Mouse (Mus musculus) T-helper 1 cell (primary cell): ENCODE measurements around the gene Pappa.

Experiments
- in situ Hi-C: fragments of 300-600 bp; cut with MboI, MseI; formaldehyde crosslinking; loops from one replicate; pipeline ENCODE4 v1.15.1; 2025; ENCODE audit warnings: high pct_unique_total_duplicates

Gene Pappa

DNA sequence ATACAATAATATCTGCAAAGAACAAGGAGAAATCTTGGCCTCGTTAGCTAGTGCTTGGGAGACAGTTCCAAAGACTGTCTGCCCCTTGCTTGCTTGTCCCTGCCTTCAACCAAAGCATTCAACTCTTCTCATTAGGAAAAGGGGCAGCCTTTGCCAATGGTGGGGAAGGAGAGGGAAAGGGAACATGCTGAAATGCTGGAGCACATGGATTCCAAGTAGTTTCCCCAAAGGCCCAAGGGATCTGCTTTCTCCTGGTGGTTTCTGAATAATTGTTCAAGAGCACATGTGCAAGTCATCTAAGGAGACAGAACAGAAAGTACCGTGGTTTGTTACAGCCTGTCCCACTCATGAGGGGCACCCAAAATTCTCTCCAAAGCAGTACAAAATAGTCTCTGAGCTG is 146.0 kb downstream of the Pappa start:
- in situ Hi-C loops, result no loop called here

DNA sequence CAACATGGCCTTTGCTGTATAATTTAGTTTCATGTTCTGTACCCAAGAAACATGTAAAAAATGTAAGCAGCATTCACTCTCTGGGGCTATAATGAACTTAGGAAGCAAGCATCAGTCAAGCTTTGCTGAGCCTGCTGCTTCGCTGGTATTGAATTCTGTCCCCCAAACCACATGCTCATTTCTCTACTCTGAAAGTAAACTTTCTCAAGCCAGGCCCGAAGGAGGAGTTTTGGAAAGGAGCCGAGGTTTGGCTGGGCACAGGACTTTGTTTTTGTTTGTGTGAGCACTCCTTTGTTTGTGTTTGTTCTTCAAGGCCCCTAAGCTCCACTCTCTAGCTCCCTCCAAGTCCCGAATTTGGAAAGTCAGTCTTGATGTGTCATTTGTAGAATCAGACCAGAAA is 148.3 kb downstream of the Pappa start:
- in situ Hi-C loops, result no loop called here

DNA sequence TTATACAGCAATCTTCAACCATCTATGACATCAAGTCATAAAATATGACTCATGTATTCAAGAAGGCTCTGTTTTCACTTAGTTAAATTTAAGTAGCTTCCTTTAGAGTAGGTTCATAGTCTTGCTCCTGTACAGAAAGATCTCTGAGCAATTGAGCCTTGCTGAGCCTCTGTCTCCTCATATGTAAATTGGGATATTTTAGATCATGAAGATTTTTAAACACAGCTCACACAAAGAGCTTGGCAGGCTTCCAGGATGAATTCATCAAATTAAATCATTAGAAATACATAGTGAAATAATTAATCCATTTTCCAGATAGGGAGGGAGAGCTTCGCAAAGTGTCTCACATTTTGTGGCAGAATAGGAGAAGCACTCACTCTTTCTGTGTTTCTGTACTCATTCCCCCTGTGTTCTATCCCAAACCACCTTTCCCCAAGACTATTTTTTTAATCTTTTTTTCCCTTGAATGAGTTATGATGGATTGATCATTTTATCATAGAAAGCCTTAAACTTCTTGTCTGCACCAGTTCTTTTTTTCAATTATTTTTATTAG is 149.4 kb downstream of the Pappa start:
- in situ Hi-C loops, result no loop called here

DNA sequence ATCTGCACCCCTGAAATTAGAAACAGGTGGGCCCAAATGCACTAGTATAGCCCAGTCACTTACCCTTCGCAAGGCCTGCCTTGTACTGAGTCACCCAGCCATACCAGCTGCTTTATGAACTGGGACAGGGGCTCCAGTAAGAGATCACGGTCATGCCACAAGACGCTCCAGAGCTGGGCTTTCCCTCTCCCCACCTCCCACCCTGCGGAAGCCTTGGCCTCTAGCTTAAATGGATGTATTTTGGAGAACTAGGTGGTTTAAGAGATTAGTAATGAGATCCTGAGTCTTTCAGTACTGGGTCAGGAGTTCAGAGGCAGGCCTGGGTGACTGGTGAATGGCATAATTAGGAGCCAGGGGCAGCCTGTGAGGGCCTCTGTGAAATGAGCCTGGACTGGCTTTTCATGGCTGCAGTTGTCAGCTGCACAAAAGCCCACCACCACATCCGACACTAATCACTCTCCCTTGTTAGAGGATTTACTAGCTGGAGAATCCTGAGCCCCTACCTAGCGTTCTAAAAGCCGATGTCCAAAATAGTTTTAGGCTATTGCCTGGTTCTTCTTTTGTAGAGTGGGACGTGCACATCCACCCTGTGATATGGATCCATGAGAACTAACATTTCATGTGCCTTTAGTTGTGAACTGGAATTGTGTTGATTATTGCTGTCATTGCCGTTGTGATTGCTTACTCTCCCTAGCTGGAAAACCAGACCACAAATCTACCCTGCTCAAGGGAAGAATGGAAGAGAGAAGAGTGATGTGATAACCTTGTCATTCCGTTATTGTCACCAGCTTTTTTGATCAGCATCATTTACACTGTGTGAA is 154.7 kb downstream of the Pappa start:
- in situ Hi-C loops, result no loop called here

DNA sequence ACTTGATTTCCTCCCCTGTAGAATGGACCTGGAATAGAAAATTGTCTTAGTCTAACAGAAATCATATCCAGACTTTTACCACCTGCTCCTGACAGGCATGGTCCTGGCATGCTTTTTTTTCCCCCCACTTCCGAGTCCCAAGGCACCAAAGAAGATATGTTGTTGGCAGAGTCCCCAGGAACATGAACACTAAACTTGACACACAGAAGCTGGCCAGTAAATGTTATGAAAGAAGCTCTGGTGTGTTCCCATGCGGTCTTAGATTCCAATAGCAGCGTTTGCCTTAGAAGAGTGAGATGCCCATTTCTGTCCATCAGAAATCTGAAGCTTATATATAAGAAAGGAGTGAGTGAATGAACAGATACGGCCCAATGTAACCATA is 155.3 kb downstream of the Pappa start:
- in situ Hi-C loops, result no loop called here

DNA sequence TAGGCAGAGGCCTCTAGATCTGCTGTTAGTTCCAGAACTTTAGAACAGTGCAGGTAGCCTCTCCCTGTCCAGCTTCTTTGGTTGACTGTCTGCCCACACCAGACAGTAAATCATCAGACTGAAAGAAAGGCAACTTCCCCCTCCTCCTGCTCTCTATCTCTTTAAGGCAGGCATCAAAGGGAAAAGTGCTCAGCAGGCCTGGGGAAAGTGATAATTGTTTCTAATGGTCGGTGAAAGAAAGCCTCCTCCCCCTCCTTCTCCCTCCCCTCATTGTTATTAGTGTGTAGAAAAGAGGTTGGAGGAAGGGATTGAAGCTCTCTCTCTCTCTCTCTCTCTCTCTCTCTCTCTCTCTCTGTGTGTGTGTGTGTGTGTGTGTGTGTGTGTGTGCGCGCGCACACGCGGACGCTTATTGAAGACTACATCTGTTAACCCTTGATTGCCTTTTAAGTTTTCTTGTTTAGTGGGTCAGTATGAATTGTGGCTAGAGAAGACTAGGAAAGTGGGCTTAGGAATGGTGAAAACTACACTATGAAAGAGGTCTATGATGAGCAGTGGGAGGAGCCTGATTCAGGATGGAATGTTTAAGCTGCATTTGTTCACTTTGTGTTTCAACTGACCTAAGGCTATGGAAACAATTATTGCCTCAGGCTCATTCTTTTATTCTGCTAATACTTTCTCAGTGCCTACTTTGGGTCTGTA is 156.2 kb downstream of the Pappa start:
- in situ Hi-C loops, result no loop called here

DNA sequence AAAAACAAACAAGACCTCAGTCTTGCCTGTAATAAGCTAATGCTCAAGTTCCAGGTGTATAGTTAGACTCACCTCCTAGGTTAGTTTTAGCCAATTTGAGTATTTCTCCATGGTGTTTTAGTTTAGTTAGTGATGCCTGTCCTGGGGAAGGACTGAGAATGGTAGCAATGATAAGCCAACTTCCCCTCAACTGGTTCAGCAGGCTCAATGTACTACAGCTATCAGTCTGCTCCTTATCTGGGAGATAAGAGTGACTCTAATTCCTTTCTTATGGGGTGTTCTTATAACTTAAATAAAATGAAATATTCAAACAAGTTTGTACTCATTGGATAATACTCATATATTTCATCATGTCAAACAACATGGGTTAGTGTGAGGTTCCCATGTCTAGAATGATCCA is 156.9 kb downstream of the Pappa start:
- in situ Hi-C loops, result no loop called here

DNA sequence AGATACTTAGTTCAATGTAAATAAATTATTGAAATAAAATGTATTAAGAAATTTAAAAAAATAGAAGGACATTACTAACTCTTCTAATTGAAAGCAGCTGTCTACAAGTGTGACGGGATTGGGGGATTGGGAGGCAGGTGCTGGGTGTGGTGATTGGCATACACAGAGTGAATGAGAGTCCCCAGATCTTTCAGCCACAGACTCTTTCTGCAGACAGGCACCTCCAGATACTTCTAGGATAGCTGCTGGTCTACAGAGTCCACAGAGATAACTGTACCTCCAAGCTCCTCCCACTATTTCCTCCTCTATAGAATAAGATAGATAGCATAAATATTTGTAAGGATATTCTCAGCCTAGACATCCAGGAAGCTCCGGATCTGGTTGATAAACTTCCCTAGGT is 159.6 kb downstream of the Pappa start:
- in situ Hi-C loops, result no loop called here

DNA sequence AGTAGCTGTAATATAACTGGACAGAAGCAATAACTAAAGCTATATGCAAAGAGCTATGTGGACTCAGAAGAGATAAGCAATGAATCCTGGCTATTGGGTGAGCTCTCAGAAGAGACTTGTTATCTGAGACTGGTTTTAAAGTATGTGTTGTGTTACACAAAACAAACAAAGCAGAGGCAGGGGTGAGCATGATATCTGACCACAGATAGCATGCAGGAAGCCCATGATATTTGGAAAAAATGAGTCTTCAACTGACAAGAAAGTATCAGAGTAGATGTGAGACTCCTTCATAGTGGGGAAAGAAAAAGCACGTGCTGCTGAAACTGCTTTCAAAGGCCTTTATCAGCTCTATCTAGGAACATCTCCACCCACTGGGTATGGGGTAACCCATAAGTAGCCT is 161.2 kb downstream of the Pappa start:
- in situ Hi-C loops, result no loop called here

DNA sequence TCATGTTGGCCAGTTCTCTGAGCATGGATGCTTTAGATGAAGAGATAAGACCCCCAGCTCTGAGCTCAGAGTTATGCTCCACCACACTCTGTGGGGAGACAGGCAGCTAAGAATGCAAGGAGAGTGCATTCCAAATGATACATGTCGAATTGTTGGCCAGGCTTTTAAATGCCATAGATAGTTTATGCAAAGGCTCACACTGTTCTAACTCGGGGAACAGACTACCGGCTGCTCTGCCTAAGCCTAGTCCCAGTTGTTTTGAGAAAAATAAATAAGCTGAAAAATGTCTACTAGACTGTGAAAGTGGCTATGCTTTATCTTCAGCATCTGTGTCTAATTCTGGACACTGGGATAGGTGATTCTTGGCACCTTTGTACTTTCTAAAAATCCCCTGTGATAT is 165.3 kb downstream of the Pappa start:
- in situ Hi-C loops, result no loop called here

DNA sequence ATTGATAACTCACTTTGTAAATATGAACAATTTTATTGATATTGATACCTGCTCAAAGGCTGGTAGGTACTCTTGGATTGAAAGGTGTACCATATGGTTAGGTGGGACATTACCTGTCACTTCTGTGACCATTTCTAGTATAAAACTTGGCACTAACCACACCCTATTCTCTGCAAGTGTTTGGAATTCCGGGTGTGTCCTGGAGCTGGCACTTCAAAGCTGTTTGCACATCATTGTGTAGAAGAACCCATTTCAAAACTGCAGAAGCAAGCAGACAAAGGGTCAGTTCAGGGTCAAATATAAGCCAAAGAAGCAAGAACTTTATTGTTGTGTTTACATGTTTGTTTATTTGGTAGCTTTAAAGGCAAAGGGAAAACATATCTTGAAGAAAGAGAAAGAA is 171.8 kb downstream of the Pappa start:
- in situ Hi-C loops, result no loop called here

DNA sequence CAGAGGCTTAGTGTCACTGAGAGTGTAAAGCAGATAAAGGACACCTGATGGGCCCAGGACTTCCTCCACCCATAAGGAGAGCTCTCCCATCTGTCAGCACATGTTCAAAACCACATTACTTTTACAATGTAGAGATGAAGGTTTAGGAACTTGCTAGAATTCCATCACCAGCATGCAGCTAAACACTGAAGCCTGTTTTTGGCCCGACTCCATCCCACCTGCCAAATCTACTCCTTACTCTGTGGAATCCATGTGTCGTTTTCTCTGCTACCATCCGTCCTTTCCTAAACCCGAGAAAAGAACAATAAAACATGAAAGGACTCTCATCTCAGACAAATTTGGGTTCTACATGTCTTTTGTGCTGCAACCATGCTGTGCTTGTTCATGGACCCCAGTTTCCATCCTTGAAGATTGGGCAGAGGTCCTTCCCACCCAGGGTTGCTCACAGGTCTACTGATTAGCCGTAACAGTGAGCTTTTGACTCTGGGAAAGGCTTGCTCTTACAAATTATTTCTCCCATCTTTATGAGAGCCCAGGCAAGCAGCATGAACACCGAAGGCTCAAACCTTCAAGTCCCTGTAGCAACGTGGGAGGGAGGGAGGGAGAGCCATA is 172.5 kb downstream of the Pappa start:
- in situ Hi-C loops, result no loop called here

DNA sequence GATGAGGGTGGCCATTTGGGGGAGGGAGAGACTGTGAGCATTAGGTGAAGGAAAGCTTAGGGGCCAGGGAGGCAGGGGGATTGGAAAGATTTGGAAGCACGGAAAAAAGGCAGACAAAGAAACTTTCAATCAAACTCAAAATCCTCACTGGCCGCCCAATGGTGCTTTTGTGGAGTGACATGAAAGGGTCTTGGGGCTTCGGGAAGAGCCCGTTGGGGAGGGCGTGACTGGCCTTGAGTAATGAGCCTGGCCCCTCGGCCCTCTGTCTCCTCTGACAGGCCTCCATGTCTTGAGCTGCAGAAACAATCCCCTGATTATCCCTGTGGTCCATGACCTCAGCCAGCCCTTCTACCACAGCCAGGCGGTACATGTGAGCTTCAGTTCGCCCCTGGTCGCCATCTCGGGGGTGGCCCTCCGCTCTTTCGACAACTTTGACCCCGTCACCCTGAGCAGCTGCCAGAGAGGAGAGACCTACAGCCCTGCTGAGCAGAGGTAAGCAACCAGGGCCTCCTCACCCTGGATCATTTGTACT is 173.1 kb downstream of the Pappa start:
- in situ Hi-C loops, result no loop called here

DNA sequence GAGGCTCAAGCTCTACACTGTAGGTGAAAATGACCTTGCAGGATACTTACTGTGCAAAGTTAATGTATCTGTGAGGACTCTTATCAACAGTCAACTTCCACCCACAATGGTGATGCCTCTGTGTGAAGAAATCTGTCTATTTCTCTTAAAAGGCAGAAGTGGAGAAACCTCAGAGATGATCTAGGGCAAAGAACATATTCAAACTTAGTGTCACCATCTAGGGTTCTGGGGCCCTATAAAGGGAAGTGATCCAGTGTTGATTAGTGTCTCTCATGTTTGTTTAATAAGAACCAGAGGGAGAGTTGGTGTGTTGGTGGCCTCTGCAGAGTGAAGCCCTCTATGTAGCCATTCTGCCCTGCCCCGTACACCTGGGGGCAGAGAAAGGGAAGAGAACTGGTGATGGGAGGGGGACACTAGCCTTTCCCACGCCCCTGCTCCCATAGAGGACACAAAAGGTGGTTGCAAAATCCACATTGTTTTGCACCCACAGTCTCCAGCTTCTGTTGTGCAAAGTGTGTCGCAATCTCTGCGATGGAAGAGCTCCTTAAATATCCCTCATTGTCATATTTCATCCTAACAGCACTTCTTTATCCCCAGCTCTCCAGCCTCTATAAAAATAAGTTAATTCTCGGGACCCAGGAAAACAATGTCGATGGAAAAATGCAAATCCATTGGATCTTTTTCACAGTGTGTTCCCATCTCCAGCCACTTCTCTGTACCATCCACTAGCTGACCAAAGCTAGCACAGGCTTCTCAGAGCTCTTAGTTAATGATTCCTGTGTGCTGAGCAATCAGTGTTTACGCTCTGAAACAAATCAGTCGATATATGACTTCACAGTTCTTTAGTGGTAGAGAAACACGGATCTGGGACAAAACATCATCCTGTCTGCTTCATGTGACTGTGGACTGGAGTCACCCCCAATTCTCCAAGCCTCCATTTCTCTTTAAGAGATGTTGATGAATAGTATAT is 174.5 kb downstream of the Pappa start:
- in situ Hi-C loops, result no loop called here

DNA sequence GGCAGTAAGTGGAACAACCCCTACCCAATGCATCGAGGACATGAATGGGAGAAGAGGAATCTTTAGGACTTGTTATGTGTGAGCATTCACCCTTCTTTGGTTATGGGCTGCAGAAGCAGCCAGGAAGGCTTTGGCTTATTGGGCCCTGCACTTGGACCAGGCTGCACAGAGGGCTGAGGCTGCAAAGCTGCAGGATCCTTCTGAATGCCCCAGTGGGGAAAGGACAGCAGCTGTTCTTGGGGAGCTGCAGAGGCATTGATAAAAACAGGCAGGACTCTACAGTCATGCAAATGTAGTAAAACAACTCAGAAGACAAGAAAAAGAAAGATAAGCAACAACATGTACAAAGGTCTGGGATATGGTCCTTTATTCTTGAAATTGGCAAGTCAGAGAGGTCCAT is 175.4 kb downstream of the Pappa start:
- in situ Hi-C loops, result no loop called here

DNA sequence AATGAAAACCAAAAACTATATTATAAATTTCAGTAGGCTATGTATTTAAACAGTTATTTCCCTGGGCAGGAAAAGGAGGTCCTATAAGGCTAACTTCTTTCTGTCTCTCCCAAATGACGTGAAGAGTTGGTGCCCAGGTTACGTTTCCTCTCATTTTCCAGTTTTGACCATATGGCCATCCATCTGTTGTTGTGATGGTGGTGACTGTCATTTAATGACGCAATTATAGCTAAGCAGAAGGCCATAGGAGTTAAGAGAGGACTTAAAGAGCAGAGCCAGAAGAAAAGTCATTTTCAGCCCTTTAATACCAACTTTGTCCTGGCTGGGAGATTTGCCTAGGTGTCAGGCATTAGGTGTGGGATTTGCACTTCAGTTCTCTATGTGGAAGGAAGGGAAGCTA is 176.5 kb downstream of the Pappa start:
- in situ Hi-C loops, result no loop called here

DNA sequence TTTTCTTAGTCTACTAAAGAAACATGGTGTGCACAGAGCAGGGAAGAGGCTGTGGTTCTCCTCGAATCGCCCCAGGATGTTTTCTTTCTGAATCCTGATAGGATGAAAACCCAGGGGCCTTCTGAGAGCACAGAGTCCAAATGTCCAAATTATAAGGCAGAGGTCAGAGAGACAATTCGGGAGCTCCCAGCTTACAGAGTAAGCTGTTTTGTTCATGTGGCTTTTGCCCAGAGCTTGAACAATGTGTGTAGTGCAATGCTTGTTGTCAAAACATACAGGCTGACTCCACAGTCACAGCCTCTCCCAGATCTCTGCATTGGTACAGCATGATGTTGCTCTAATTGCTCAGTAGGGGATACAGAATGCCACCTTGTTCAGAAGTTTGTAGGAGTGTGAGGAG is 178.7 kb downstream of the Pappa start:
- in situ Hi-C loops, result no loop called here

DNA sequence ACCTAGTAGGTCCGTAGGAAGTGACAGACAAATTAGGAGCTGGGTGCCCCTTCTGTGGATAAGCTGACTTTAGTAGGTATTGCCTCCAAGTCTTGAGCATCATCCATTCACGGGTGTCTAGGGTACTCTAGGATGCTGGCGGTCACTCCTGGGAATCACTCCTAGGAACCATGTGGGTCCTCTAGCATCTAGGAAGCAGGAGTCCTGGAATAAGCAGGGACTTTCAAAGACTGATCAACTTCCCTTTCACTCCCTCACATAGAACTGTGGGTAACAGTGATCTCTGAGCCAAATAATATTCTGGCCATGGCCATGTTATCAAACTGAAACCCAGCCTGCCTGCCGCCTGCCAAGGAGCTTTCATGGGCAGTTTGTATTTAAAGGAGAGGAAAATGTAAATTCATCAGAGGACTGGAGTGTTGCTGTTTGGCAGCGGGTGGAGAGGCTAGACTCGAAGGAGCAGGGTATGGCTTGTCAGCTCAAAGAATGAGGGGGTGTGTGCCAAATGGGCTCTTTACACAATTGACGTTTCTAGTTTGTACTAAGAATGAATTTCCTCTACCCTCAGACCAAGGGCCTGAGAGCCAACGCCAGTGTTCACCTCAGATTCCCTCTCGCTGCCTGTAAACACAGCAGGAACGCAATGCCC is 194.0 kb downstream of the Pappa start:
- in situ Hi-C loops, result no loop called here

DNA sequence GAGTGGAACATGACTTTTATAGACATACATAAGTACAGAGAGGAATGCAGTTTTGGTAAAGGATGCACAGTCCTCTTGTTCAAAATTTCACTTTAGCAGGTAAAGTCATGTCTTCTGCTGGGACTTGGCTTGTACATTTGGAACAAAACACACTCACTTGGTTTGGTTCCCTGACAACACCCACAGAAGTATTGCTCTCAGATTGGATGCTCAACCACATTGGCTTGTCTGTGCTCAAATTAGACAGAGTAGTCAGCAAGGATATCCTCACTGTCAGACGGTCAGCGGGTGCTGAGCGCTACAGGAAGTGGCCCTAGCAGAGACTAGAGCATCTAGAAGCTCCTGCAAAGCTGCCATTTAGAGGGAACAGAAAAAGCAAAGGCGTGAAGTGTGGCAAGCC is 197.4 kb downstream of the Pappa start:
- in situ Hi-C loops, result no loop called here

DNA sequence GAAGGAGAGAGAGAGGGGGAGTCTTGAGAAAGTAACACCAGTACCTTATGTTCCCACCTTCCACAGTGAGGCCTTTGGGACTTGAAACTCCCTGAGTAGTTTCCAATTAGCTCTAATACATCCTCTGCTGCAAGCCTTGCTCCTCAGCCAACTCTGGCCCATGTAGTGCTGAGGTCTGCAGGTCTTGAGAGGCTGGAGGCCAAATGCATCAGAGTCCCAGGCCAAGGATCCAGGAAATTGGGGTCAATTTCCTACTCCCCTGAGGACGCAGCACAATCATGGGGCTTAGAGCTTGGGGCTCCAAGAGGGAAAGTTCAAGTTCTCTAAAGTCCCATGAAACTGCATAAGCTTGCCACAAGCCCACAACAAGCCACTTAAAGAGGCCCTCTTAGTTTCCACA is 198.0 kb downstream of the Pappa start:
- in situ Hi-C loops, result no loop called here

DNA sequence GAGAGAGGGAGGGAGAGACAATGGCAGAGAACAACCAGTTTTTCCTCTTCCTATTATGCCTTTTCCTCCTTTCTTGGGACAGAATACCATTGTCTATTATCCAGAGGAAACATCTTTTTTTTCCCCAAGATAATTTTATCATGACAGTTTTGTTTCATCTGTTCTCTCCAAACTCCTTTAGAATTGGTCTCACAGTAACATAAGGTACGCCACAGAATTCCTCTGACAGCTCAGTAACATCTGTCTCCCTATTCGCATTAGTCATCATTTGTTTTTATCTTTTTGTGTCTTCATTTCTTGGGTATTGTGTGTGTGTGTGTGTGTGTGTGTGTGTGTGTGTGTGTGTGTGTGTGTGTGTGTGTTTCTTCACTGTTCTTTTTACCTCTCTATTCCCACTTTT is 201.8 kb downstream of the Pappa start:
- in situ Hi-C loops, result no loop called here
